Mouse (Mus musculus) cerebellum, adult 18-20 months (tissue): ENCODE measurements around the gene Castor1.
"Not testable (repeated sequence)": the region's sequence is repeated elsewhere in the genome, so short reads cannot be mapped to it uniquely, and the experiment has no call there.

Experiments used
- DNase-seq, 2 experiments: peaks; one replicate each; pipeline ENCODE4 v3.0.0; 2021

Gene Castor1

GRCm38 (mm10) chr11:4217914-4218629 lies at the start of gene Castor1:
TSS of gene Castor1 (plus strand) at chr11:4218225.
- peak; percentile 41 for DNase-seq

GRCm38 (mm10) chr11:4174586-4174985 lies 43.4 kb upstream of the Castor1 start:
- DNase-seq: peak; percentile 23 to 24

GRCm38 (mm10) chr11:4177716-4178115 lies 40.3 kb upstream of the Castor1 start:
- DNase-seq: no peak

GRCm38 (mm10) chr11:4182061-4182460 lies 36.0 kb upstream of the Castor1 start:
- DNase-seq: no peak

- DNase-seq: no peak
These were observed 34.5 kb upstream of the Castor1 start for GRCm38 (mm10) chr11:4183511-4183910.

GRCm38 (mm10) chr11:4184251-4184952 lies 33.6 kb upstream of the Castor1 start:
- no peak for DNase-seq

- not testable (repeated sequence) for DNase-seq
These were observed 32.5 kb upstream of the Castor1 start for GRCm38 (mm10) chr11:4185480-4185879.

GRCm38 (mm10) chr11:4186486-4187317 lies 31.3 kb upstream of the Castor1 start, which contains the start of gene Tbc1d10a:
TSS of gene Tbc1d10a (plus strand) at chr11:4186789.
- DNase-seq: peak; percentile 98 to 99

- DNase-seq: peak; percentile 23 to 33
These were observed 30.7 kb upstream of the Castor1 start for GRCm38 (mm10) chr11:4187318-4187700.

- DNase-seq: no peak
These were observed 28.8 kb upstream of the Castor1 start for GRCm38 (mm10) chr11:4189182-4189581.

- no peak for DNase-seq
These were observed 27.3 kb upstream of the Castor1 start for GRCm38 (mm10) chr11:4190677-4191076.

GRCm38 (mm10) chr11:4192757-4193156 lies 25.3 kb upstream of the Castor1 start:
- no peak for DNase-seq

- no peak for DNase-seq
These were observed 24.6 kb upstream of the Castor1 start for GRCm38 (mm10) chr11:4193420-4193819.

- no peak for DNase-seq
These were observed 22.4 kb upstream of the Castor1 start for GRCm38 (mm10) chr11:4195597-4196031.

- DNase-seq: no peak
These were observed 21.4 kb upstream of the Castor1 start for GRCm38 (mm10) chr11:4196636-4197035.

- no peak for DNase-seq
These were observed 20.3 kb upstream of the Castor1 start for GRCm38 (mm10) chr11:4197691-4198090.

GRCm38 (mm10) chr11:4201981-4202700 lies 15.9 kb upstream of the Castor1 start:
- DNase-seq: no peak

- no peak for DNase-seq
These were observed 14.9 kb upstream of the Castor1 start for GRCm38 (mm10) chr11:4202995-4203704.

- DNase-seq: no peak
These were observed 14.3 kb upstream of the Castor1 start for GRCm38 (mm10) chr11:4203705-4204074.

GRCm38 (mm10) chr11:4205097-4205655 lies 12.8 kb upstream of the Castor1 start:
- DNase-seq: no peak

- DNase-seq: no peak
These were observed 12.1 kb upstream of the Castor1 start for GRCm38 (mm10) chr11:4205951-4206350.

GRCm38 (mm10) chr11:4206563-4206962 lies 11.5 kb upstream of the Castor1 start:
- no peak for DNase-seq
